Mouse (Mus musculus) liver, embryonic 16.5 days (tissue): Measurements from ENCODE around the gene Ifnab. TPM values are rescaled to one million over a fixed set of nuclear protein-coding genes. Genes with fewer than 3 reads are reported as not detected.

Source experiments
- ATAC-seq: fragments of 200-750 bp; cut with Nextera tagmentation; 2 replicates; pipeline ENCODE4 v1.8.0; 2017; ENCODE audit warnings: low read depth, mild to moderate bottlenecking, moderate number of reproducible peaks, moderate library complexity
- H3K27ac ChIP-seq: fragments of 300-500 bp; sonication (generic); 2 replicates; pipeline ENCODE4 v1.5.1; 2014; ENCODE audit warnings: mild to moderate bottlenecking, low read length
- H3K27me3 ChIP-seq: fragments of 300-500 bp; sonication (generic); 2 replicates; pipeline ENCODE4 v1.6.1; 2014; ENCODE audit warnings: low read depth, low read length, mixed read lengths; ENCODE audit not compliant: control insufficient read depth, insufficient read depth
- H3K36me3 ChIP-seq: fragments of 300-500 bp; sonication (generic); 2 replicates; pipeline ENCODE4 v1.6.1; 2014; ENCODE audit warnings: mild to moderate bottlenecking; ENCODE audit not compliant: control insufficient read depth, insufficient read depth
- H3K4me1 ChIP-seq: fragments of 300-500 bp; sonication (generic); 2 replicates; pipeline ENCODE4 v1.6.1; 2014; ENCODE audit warnings: low read depth, low read length, mixed read lengths; ENCODE audit not compliant: control insufficient read depth
- H3K4me2 ChIP-seq: fragments of 300-500 bp; sonication (generic); 2 replicates; pipeline ENCODE4 v1.6.1; 2014; ENCODE audit warnings: low read depth, low read length, mixed read lengths
- H3K4me3 ChIP-seq: fragments of 300-500 bp; sonication (generic); 2 replicates; pipeline ENCODE4 v1.5.1; 2014; ENCODE audit warnings: low read depth, mild to moderate bottlenecking, low read length
- H3K9ac ChIP-seq: fragments of 300-500 bp; sonication (generic); 2 replicates; pipeline ENCODE4 v1.6.1; 2014; ENCODE audit warnings: low read depth, low read length
- H3K9me3 ChIP-seq: fragments of 300-500 bp; sonication (generic); replicated peaks from 2 replicates; pipeline ENCODE4 v1.6.1; 2016; ENCODE audit warnings: low read length; ENCODE audit not compliant: control insufficient read depth
- WGBS: fragments of 180-500 bp; shearing (Covaris S2); extraction: QIAGEN DNeasy Blood & Tissue Kit; methylation state at CpG from one replicate; pipeline ENCODE4 v1.1.7; 2014; ENCODE audit not compliant: insufficient replicate concordance; 5-methylcytosine and 5-hydroxymethylcytosine counted together
- polyA plus RNA-seq: library from polyadenylated mRNA; unstranded; fragments of >200 nt; fragmentation: Nextera tagmentation; extraction: Ambion mirVana; gene quantifications from 2 replicates; pipeline ENCODE4 v1.2.1, GENCODE M21; 2015

Gene Ifnab
- not detected in 2 replicates for polyA plus RNA-seq

DNA sequence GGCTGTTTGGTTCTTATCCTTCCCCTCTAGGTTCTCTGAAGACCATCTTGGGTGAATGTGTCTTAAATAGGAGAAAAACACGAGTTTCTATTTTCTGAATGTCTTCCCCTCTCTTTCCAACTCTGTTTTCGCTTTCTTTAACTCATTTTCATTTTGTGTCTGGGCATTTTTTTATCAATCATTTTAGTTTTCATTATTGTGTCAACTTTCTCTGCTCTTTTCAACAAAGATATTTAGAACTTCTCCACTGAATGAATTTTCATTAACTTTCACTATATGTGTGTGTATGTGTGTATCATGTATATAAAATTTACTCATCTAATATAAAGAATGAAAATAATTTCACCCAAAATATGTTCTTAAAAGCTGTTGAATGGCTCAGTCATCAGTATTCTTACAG lies at the start of gene Ifnab:
Gene Ifnab, minus strand, starts transcription at position 101 of the 400 bp plus-strand sequence.
- Histone ChIP-seq H3K4me1 (no peaks in the 10 kb centered on the region), H3K36me3 (no peaks in the 10 kb centered on the region), H3K9me3 (no peaks in the 10 kb centered on the region), H3K9ac (no peak within 1 kb of the TSS), H3K4me2 (no peak within 1 kb of the TSS), H3K4me3 (no peak within 1 kb of the TSS), H3K27ac (no peak within 1 kb of the TSS), H3K27me3 (no peaks in the 10 kb centered on the region)
- 56% methylated on average over 2 of the region's 2 CpGs for WGBS
- ATAC-seq, result no peak

DNA sequence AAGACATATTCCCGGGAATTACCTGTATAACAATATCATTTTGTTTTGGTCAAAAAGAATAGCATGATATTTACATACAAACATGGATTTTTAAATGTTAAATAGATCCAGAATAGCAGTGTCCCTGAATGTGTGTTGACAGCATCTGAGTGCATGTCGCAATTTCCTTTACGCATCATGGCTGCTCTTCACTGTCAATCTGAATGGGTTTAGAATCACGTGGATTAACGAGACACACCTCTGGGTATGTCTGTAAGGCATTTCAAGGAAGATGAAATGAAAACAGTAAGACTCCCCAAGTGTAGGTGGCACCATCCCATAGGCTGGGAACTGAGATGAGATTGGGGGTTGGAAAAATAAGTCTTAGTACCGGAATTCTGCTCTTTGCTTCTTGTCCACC lies 47.9 kb upstream of the Ifnab start:
- Histone ChIP-seq H3K36me3 (no peaks in the 10 kb centered on the region), H3K4me2 (no peak overlapping the region), H3K9ac (no peak overlapping the region), H3K4me1 (no peaks in the 10 kb centered on the region), H3K27me3 (0 out of 2 replicates have a peak, but pooled peaks cover 2% of the 10 kb centered on the region), H3K9me3 (no peaks in the 10 kb centered on the region), H3K27ac (no peak overlapping the region), H3K4me3 (no peak overlapping the region)
- 62% methylated on average over 6 of the region's 6 CpGs for WGBS
- ATAC-seq, result no peak

DNA sequence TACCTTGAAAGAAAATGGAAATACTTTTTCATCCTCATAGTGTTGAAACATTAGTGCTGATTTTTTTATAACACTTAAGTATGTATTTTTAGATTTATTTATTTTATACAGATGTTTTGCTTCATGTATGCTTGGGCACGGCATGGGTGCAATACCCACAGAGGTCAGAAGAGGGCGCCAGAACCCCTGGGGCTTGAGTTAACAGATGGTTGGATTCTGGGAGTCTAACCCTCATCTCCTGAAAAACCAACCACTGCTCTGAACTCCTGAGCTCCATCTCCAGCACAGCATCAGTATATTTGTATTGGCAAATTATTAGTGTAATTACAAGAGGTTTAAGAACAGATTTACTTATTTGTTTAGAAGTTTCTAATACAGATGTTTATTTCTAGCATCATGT lies 47.3 kb upstream of the Ifnab start:
- Histone ChIP-seq H3K4me2 (no peak overlapping the region), H3K9me3 (no peaks in the 10 kb centered on the region), H3K9ac (no peak overlapping the region), H3K4me1 (no peaks in the 10 kb centered on the region), H3K27me3 (0 out of 2 replicates have a peak, but pooled peaks cover 2% of the 10 kb centered on the region), H3K36me3 (no peaks in the 10 kb centered on the region), H3K4me3 (no peak overlapping the region), H3K27ac (no peak overlapping the region)
- 0% methylated on average over 2 of the region's 2 CpGs for WGBS
- no peak for ATAC-seq

DNA sequence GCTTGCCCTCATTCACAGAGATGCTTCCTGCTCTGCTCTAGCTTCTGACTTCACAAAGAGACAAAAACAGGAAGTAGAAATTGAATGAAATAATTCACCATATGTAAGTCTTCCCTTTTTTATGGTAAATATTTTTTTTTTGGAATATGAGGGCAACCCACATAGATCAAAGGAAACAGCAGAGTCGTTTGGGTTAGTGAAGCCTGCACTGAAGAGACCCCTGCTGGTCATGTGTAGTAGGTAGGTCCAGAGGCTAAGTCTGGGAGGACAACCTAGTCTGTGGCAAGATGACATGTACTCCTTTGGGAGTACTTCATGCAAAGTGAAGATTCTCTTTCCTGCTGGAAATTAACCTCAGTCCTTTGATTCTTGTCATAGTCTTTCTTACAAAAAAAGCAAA lies 36.2 kb upstream of the Ifnab start:
- Histone ChIP-seq H3K36me3 (no peaks in the 10 kb centered on the region), H3K27ac (no peak overlapping the region), H3K4me3 (no peak overlapping the region), H3K4me1 (no peaks in the 10 kb centered on the region; the same call in 1 of the 2 replicates), H3K9me3 (no peaks in the 10 kb centered on the region), H3K9ac (no peak overlapping the region), H3K27me3 (no peaks in the 10 kb centered on the region), H3K4me2 (no peak overlapping the region)
- no peak for ATAC-seq
- 0% methylated on average over 1 of the region's 1 CpGs for WGBS

DNA sequence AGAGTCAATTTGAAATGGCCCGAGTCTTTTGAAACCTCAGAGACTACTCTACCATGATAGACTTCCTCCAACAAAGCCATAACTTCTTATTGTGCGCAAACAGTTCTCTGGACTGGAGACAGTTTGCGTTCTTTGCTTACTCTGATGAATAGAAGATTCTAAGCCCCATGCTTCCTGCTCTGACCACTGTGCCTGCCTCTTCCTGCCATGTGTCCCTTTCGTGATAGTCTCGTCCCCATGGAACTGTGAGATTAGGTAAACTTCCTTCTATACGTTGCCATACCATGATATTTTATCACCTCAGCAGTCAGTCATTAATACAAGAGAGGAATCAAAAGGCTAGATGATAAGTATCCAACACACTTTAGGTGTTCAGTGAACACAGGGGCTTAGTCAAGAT lies 35.6 kb upstream of the Ifnab start:
- 21% methylated on average over 6 of the region's 6 CpGs for WGBS
- Histone ChIP-seq H3K27ac (no peak overlapping the region), H3K4me2 (no peak overlapping the region)

DNA sequence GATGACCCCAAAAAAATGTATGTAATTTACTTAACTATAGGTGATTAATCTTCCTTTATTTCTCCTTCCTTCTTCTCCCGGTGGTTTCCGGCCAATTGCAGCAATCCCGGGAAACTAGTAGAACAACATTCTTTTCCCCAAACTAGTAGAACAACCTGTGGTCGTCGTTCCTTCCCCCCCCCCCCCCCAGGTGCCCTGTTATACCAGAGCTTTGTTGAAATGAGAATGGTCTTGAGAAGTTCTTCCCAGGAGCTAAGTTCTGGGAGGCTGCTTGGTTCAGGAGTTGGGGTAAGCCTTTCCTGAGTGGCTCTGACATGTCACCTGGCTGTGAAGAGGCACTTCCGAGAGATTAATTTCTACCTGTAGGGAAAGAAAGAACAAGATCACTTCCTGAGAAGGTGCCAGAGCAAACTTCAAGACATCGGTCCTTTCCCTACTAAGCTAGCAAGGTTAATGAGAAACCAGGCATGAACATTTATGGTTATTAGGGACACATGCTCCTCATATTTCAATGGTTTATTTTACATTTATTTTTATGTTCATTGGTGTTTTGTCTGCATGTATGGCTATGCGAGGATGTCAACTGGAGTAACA lies 32.4 kb upstream of the Ifnab start:
- Histone ChIP-seq H3K9ac (no peak overlapping the region), H3K4me3 (no peak overlapping the region), H3K4me2 (no peak overlapping the region), H3K9me3 (no peaks in the 10 kb centered on the region), H3K36me3 (no peaks in the 10 kb centered on the region; the same call in 1 of the 2 replicates), H3K27ac (no peak overlapping the region), H3K4me1 (peaks cover 15% of the 10 kb centered on the region), H3K27me3 (no peaks in the 10 kb centered on the region)
- 64% methylated on average over 8 of the region's 8 CpGs for WGBS
- ATAC-seq, result no peak

More for the DNA sequence above, 35.6 kb upstream of the Ifnab start:
- ATAC-seq, result no peak
- Histone ChIP-seq H3K9ac (no peak overlapping the region), H3K36me3 (no peaks in the 10 kb centered on the region), H3K27me3 (no peaks in the 10 kb centered on the region), H3K4me1 (no peaks in the 10 kb centered on the region; the same call in 1 of the 2 replicates), H3K9me3 (no peaks in the 10 kb centered on the region), H3K4me3 (no peak overlapping the region)

DNA sequence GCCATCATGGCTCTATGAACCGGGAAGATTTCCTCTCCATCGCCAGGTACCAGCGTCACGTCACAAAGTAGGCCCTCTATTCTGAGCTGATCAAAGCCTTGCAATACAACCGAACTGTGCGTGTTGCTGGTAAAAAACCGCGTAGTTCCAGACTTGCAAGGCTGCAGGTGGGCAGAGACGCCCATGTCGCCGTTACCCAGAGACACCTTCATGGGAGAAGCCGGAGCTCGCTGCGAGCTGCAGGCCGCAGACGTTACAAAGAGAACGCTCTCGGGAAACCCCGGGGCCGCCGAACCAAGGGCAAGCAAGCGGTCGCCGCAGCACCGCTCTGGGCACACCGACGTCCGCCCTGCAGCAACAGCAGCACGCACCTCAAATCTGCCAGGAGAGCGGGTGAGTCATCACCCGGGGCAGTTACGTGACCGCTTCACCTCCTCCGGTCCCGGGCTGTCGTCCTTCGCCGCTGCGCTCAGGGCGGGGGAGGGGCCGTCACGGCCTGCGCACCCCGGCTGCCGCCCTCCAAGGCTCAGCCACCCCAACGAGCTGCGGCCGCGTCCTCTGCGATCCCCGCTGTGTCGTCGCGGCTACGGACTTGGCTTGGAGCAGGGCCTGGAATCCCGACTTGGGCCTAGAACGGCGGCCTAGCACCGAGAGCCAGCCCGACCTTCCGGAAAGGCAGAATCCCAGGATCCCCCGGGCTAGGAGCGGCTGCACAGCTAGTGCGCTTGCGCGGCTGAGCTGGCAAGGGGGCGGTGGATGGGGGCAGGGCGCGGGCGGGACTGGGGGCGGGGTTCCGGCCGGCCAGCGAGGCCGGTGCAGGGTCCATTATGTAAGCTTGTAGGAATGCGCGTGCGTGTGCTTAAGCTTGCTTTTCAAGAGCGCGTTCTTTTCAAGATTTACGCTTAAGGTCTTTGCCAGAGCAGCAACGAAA lies 30.9 kb upstream of the Ifnab start, which contains the start of the genes Gm26566 and Klhl9:
Gene Gm26566, plus strand, starts transcription at position 15 of the 931 bp plus-strand sequence.
Gene Klhl9, minus strand, starts transcription at position 675 of the 931 bp plus-strand sequence.
- H3K9ac ChIP-seq, result peak within 1 kb of the TSS; percentile 90
- H3K4me1 ChIP-seq, result peaks cover 18% of the 10 kb centered on the region
- H3K27ac ChIP-seq, result peak within 1 kb of the TSS; percentile 88
- under 1% methylated on average over 82 of the region's 82 CpGs for WGBS
- H3K27me3 ChIP-seq, result no peaks in the 10 kb centered on the region
- H3K9me3 ChIP-seq, result no peaks in the 10 kb centered on the region
- ATAC-seq, result peak; percentile 95
- no peaks in the 10 kb centered on the region; the same call in 1 of the 2 replicates for H3K36me3 ChIP-seq
- peak within 1 kb of the TSS; percentile 82 for H3K4me2 ChIP-seq
- peak within 1 kb of the TSS; percentile 79 for H3K4me3 ChIP-seq

DNA sequence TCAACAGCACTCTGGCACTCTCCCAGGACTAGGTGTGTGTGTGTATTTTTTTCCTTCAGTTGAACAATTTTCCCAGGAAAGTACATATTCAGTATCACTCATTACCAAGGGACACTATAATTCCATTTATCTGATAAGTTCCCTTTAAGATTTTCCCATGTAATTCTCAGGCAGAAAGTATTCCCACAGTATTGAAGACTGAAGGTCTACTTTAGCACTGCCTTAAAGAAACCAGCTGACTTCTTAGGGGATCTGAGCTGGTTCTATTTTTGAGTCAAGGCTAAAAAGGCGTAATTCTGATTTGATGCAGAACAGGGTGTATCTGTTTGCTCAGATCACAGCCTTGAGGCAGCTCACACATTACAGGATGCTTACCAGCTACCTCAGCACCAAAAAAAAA lies 27.6 kb upstream of the Ifnab start:
- Histone ChIP-seq H3K9ac (no peak overlapping the region), H3K27me3 (no peaks in the 10 kb centered on the region), H3K27ac (no peak overlapping the region), H3K36me3 (no peaks in the 10 kb centered on the region; the same call in 1 of the 2 replicates), H3K9me3 (no peaks in the 10 kb centered on the region), H3K4me2 (peak overlapping the region; percentile 47), H3K4me3 (peak overlapping the region; percentile 7), H3K4me1 (peaks cover 18% of the 10 kb centered on the region)
- ATAC-seq, result no peak
- WGBS, result 58% methylated on average over 1 of the region's 1 CpGs

DNA sequence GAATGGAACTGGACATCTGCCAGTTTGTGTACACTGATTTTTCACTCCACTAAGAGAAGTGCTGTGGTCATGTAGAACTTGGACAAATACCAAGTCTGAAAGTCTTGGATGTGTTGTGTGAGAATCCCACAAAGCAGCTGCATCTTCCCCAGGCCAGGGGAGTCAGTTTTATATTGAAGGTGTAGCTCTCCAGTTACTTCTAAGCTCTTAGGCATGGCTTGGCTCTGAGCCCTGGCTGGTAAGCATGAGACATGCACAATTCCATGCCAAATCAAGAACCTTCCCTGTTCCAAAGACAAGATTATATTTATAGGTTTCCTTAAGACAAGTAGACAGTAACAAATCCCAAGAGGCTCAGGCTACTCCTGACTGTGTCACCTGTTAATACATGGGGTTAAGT lies 23.9 kb upstream of the Ifnab start:
- Histone ChIP-seq H3K4me3 (no peak overlapping the region), H3K9ac (no peak overlapping the region), H3K27ac (no peak overlapping the region), H3K9me3 (no peaks in the 10 kb centered on the region), H3K27me3 (no peaks in the 10 kb centered on the region), H3K4me1 (peaks cover 3% of the 10 kb centered on the region), H3K4me2 (no peak overlapping the region), H3K36me3 (no peaks in the 10 kb centered on the region; the same call in 1 of the 2 replicates)
- no peak for ATAC-seq
